Mouse (Mus musculus) right cerebral cortex, adult 2 months (tissue): ENCODE measurements around the gene Tbc1d4.

Experiments
- DNase-seq, 2 experiments: peaks; one replicate each; pipeline ENCODE4 v3.0.0; 2021 to 2022; ENCODE audit warnings: low spot score in 2 of 2

Gene Tbc1d4

DNA sequence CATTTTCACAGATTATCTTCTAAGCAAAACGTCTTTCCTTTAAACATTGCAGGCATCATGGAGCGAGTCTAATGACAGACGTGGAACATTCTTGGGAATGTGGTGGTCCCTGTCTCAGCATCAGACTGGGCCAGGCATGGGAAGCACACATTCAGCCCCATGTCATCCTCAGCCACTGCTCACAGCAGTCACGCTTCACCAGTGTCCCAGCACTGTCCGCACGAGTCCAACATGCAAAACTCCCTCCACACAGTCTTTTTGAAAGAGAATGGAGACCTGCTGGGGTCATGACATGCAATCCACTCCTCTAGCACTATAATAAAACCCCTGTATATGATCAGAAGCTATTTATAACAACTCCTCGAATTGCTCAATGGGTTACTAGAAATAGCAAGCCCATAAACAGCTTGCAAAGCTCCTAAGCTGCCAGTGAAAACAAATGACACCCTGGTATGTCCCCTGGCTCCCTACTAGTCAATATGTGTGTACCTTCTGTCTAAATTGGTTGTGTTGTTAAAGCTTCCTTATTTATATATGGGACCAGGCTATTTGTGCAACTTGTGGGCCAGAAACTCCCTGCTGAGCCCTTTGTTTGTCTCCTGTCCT is 76.8 kb downstream of the Tbc1d4 start:
- no peak for DNase-seq

DNA sequence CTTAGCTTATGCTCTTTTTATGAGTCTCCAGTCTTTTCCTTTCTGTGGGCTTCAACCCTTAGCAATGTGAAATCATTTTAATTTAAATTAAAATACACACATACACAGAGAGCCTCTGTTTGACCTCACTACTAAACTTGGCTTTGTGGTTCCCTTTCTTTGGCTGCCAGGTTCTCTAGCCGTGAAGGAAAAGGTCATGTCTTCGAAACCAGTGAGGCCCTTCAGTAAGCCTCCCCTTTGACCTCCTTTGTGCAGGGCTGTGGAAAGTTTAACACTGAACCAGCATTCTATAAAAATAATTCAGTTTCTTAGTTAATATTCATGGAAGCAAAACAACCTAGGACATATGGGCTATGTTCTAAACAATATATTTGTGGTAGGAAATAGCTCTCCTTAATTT is 78.5 kb downstream of the Tbc1d4 start:
- DNase-seq, result no peak

DNA sequence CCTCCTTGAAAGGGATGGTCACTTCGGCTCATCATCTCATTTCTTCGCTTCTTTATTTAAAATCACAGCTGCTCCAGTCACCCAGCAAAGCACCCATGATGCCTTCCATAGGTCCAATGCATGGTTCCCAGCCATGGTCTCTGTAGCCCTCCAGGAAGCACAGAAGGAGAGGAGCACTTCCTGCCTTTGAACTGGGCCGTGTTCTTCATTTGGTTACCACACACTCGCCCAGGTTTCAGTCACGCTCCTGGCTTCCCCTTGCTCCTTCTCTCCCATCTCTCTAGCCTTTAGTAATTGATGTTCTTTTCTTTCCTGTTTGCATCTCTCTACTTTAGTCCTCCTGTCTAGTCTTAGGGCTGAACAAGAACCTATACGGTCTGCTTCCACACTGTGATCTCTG is 79.8 kb downstream of the Tbc1d4 start:
- DNase-seq, result no peak

DNA sequence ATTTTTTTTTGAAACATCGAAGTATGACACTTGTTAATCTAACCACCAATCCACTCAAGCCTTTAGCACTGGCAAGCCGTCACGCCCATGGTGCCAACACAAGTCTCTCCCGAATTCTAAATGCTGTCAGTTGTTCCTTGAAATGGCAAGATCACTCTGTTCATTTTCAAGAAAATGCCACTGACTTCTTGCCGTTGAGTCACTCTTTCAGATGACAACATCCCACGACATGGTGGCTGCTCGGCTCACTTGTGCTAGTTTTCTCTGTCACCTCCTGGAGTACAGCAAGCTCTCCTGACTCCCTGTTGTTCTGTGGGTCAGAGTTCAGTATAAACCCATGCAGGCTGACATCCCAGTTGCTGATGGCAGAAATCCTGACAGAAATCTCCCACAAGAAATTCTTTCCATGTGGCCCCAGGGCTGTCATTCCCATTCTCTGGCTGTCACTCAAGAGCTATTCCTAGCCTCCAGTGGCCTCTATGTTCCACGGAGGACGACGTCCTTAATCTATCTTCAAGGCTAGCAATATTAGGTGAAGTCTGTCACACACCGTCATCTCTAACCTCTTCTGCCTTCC is 81.5 kb downstream of the Tbc1d4 start:
- DNase-seq, result no peak

DNA sequence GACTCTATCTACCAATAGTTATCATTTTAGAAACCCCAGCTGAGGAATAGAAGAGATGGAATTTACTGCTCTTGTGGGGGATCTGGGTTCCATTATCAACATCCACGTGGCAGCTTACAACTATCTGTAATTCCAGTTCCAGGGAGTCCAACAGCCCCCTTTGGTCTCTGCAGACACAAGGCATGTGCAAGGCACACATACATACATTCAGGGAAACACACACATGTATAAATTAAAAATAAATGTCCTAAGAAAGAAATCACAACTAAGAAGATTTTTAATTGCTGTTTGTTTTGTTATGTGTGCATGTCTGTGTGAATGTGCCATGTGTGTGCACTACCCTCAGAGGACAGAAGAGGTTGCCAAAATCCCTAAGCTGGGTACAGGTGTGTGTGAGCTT is 82.5 kb downstream of the Tbc1d4 start:
- no peak for DNase-seq

DNA sequence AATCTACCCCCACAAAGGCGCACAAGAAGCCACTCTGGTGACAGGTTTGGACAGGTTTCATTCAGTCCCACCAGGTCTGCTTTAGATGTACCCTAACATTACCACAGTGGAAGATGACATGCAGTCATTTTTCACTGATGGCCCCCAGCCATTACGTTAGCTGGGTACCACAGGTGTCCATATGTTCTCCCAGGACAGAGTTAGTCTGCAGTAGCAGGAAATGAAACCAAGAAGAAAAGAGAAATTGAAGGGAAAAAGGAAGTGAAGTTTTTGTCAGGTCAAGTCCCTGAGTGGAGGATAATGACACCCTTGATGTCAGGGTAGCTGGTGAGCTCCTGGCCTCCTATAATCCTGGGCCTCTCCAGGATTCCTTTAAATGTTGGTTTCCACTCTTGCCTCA is 89.0 kb downstream of the Tbc1d4 start:
- DNase-seq, result no peak

DNA sequence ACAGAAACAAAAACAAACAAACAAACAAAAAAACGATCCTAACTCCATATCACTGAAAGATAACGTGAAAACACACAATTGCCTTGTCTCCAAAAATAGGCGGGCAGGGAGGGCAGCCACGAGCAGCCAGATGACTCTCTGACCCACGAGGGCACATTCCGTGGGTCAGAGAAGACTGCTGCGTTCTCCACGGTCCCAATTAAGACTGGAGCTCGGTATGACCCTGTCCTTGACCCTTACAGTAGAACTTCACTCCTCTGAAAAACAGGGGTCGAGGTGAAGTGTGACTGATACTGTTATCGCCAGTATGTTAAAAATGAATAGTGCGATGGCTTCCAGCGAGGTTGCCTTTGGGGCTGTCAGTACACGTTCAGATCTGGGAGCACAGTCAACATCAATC is 90.7 kb downstream of the Tbc1d4 start:
- no peak for DNase-seq

DNA sequence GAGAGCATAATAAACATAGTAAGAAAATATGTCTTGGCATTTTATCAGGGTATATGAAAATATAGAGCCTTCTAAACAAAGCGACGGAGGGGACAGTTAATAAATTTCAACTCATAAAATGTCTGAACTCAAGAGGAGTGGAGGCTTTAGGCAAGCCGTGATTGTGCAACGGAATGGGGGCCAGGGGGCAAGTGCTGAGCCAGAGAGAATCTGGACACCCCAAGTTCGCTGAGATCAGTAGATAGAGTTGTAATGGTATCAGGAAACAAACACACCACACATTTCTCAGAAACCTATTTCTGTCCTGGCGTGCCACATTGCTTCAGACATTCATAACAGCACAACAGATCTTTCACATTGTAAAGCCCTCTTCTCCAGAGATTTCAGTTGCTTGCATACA is 91.2 kb downstream of the Tbc1d4 start:
- no peak for DNase-seq

DNA sequence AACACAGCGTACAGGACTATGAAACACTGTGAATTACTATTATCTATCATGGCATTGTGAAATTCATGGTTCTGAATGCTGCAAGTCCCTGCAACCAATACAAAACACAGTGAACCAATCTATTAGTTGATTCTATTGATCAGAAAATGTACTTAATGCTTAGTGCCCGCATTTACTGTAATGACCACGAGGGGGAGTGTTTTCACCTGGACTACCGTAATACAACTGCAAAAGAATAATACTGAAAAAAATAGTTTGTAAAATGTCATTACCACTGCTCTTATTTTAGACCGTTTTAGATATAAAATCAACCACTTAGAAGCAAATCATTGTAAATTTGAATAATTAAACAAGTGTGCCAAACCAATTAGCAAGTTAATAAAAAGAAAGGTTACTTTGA is 91.7 kb downstream of the Tbc1d4 start:
- DNase-seq, result peak; percentile 43 to 45

DNA sequence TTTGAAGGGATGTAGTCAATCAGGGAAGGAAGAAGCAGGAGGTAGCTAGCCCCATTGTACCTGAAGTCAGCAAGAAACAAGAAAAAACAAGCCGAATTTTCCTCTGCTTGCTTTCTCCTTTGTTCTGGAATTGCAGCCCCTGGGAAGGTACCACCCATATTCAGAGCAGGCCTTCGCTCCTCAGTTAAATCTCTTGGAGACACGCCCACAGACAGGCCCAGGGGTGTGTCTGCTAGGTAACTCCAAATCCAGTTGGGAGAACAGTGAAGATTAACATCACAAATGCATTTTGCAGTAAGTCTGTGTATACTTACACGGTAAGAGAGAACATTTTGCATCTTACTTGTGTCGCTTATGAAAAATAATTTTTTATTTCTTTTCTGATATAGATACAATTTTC is 92.1 kb downstream of the Tbc1d4 start:
- DNase-seq, result no peak

DNA sequence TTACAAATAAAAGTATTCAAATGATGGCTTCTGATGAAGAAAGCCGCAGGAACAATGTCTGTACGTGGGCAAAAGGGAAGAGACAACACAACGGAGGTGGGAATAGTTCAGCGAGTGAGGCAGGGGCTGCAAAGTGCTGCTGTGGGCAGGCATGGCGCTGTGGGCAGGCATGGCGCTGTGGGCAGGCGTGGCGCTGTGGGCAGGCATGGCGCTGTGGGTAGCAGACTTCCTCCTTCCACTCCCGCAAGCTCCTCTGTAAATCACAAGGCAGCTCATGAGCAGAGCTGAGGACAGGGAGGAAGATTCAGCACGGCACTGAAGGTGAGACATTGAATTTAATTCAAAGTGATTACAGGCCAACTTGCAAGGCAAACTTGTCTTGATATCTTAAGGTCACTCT is 93.0 kb downstream of the Tbc1d4 start:
- no peak for DNase-seq

DNA sequence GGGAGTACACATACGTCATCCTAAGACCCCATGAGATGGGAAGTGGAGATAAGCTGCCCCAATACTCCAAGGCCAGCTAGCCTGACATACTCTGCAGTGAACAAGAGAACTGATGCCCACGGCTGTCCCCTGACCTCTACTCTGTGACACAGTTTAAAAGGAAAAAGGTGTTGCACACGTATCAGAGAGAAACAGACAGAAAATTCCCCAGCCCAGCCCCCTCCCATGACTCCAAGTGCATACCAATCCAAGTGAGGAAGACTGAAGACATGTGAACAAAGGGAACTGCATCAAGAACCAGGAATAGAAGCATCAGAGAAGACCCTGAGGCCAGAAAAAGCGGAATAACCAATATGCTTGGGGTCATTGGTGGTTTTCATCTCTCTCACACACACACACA is 93.7 kb downstream of the Tbc1d4 start:
- DNase-seq, result no peak

DNA sequence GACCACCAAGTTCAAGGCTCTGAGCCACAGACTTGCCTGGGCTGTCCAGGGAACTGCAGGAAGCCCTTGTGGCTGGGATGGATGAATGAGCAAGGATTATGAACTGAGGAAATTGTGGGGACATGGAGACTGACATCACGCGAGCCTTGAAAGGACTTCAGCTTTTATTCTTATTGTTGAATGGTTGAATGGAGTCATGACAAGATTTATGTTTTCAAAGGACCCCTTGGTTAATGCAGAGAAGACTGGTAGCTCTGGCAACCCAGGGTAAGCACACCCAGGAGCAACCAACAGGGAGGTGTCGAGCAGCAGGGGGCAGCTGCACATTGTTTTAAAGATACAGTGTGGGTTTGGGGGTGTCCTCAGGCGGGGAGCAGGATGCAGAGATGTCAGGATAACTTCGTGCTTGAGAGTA is 94.4 kb downstream of the Tbc1d4 start:
- no peak for DNase-seq

DNA sequence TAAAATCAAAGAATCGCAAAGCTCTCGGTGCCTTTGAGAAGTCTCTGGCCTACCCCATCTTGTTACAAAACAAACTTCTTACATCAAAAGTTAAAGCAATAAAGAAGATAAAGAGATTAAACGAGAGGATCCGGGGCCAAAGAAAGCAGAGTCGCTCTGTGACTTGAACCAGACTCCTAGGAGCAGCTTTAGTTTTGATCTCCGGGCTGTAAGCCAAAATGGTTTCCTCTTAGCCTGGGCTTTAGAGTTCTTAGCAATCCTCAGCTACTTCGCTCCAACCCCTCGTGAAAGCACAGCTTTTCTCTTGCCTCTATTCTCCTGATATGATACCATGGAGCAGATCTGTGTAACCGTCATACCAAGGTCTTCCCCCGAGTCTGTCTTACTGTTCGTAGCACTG is 95.8 kb downstream of the Tbc1d4 start:
- DNase-seq, result no peak

DNA sequence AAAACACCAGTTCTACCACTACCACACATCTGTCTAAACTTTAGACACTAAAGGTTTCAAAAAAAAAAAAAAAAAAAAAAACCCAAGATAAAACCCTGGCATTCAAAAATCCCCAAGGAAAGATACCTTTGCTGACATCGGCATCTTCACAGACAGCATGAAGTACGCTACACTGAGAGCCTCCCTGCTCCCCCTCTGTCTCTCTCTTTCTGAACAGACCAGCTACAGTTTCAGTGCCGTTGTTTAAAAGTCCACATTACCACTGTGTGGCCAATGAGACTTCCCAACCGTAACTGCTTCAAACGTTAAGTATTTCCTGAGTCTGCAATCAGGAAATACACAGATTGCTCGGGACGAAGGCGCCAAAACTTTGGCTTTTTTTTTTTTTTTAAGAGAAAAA is 97.6 kb downstream of the Tbc1d4 start:
- no peak for DNase-seq

DNA sequence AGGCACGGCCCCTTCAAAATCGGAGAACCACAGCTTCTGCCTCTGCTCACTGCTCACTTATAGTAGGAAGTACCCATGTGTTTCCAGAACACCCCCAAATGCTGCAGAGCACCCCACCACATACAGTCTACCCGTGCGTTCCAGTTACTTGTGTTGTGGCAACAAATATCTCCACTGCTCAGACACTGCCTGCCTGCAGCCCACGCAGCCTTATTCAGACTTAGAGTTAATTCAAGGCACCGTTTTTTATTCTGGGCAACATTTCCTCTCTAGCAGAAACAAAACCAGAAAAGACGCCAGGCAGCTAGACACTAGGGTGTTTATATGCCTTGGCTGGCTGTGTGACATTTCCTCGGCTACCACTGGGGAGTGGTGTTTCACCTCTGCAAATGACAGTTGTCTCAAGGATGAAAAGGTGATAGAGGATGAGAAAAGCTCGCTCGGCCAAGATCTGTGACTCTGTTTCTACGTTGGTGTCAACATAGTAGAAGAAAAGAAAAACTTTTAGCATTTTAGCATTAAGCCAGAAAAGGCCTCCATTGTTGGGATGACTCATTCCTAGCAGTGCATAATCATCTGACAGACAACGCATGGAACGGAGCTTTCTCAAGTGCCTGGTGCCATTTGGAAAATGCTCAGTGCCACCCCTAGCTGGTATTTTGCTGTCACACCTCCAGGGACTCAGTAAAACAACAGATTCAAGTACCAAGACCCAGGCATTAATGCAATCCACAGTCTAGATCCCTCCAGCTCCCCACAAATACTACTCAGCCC is 98.3 kb downstream of the Tbc1d4 start:
- peak; percentile 66 to 72 for DNase-seq

DNA sequence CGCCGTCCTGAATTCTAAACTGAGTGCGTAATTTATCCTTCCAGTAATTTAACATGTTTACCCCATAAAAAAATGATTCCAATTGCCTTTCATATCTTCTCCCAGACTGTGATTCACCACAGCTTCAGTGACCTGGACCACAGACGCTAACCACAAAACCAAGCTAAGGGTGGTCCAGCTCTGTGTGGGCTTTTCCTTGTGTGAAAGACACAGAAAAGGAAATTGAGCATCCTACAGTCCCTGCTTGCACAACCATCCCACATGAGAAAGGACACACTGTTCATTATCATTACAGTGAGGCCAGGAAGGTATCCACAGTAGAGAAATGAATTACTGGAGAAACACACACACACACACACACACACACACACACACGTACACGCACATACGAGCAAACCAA is 99.2 kb downstream of the Tbc1d4 start:
- DNase-seq, result no peak

DNA sequence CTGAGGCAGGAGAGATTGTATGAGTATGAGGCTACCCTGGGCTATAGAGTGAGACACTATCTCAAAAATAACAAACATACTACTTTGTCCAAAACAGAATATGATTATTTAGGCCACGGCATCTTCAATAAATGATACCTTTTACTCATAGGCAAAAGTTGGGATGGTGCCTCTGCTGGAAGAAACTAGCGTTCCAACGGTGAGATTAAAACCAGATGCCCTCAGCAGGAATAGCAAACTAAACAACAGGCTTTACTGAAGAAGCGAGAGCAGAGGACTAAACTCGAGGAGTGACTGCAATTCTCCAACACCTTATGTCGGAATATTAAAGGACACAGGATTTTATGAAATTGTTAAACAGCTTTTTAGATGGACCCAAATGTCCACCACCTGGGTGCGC is 101.0 kb downstream of the Tbc1d4 start:
- DNase-seq, result no peak

DNA sequence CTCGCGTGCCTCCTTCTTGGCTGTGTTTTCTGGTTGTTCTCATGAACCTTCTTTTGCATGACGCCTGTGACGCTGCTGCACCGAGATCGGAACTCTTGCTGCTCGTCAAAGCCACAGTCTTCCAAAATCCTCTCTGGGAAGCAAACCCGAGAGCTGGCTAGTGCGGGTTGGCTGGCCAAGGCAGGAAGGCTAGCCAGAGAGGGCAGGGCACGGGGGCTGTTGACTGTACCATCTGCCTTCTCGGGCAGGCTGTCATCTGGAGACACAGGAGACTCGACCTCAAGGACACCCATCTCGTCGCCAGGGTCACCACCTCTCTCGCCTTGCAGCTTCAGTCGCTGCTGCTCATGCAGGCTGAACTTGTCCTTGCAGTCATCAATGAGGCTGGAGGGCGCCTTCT is 101.8 kb downstream of the Tbc1d4 start:
- no peak for DNase-seq

DNA sequence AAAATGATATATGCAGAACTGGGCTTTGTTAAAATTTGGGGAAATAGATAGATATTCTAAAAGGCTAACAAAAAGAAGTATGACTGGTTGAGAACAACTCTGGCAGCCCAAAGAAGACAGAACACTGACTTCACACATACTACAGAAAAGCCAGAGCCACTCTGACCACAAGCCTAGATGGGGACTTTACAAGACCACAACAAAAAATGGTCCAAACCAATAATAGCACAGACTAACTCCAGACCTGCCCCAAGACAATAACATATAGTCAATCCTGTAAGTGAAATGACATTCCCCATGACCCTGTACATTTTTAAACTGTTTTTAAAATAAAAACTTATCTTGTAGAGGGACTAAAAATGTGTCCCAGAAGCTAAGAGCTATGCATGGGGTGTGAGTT is 103.2 kb downstream of the Tbc1d4 start:
- DNase-seq, result no peak

DNA sequence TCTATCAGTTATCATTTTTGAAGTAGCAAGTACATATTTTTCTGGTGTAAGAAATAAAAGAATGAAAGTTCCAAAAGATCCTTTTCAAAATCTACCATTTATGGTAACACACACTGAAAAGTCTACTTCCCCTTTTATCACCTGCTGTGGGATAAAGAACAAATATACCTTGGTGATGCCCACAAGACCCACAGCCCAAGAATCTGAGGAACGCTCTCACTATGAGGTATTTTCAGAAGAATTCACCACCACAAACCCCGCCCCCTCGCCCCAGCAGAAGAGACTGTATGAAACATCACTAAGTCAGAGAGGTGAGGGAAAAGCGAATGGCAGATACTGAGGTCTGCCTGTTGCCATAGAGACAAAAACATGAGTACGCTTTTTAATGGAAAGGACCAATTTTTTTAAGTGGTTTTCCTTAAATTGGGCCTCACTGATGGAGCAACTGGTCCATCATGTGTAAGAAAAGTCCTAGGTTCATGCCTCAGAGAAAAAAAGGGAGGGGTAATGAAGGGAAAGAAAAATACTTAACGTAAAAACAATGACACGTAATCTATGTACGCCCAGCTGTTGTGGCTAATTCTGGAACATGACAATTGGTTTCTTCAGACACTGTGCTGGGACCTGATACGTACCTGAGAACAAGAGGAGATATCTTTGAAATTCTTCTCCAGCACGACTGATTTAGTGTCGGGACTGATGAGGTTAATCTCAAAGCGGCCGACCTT is 104.4 kb downstream of the Tbc1d4 start:
- DNase-seq, result no peak

DNA sequence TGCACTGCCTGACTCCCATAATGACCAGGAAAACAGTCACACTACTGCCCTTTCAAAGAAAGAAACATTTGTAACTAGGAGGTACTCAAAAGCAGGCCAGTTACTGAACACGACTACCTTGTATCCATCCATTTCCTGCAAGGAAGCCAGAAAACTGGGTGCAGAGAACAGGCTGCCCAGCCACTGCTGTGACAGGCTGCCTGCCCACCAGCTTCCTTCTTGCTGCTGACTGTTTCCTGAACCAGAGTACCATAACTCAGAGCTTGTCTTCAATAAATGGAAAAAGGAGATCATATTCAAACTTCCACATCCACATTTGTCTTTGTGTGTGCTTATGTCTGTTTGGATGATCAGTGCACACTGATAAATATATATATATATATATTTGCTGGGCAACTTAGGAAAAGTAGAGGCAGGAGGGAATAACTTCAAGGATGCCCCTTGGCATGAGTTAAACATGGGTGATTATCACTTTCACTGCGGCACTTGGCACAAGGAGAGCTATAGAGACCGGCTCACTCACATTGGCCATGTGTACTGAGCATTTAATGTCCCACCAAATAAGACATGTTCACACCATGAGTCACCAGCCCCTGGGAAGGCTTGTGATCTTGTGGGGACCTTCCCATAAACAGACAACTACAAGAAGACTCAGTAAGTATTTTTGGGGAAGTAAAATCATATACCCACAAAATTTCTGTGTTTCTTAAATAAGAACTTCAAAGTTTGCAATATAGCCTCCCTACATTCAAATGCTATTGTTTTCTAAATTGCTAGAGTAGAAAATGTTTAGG is 105.6 kb downstream of the Tbc1d4 start:
- DNase-seq, result no peak
